Mouse (Mus musculus): ENCODE data around the gene Rims3. TPM values are rescaled to one million over a fixed set of nuclear protein-coding genes. Genes with fewer than 3 reads are reported as not detected.
A peak's percentile ranks its signal among the peaks of the same experiment; 100 is the strongest.

Rims3 gene
- polyA plus RNA-seq (2015; fragmentation: Nextera tagmentation; extraction: Ambion mirVana): 0.21 and 0.22 TPM in 2 replicates

DNA sequence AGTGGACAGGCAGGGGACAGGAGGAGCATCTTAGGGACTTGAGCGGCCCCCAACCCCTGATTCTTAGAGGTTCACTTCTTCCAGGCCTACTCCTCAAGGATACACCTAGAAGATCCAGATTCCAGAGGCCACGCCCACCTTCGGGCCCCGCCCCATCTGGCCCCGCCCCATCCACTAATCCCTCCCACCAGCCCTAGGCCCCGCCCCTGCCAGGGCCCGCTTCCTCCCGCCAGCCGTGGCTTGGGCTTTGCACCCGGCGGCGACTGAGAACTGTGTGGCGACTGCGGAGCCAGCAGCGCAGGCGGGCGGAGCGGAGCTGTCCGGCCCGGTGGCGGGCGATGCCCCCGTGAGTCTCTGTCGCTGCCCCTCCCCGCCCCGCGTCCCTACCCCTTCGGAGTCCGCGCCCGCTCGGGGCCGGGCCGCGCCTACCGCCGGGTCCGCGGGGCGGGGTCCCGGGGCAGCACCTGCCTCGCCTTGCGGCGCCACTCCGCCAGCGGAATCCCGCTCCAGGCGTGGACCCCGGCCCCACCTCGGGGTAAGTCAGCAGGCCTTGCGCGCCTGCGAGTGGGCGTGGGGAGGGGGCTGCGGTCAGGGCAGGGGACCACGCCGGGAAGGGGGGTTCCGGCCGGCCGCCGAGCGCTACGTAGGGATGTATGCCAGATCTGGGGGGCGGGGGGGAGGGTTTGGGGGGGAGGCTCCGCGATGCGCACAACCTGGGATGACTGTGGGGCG lies at the start of gene Rims3:
Gene Rims3, plus strand, starts transcription at position 229 of the 732 bp plus-strand sequence.
- no peaks in the 10 kb centered on the region for H3K36me3 ChIP-seq (ENCODE audit: insufficient read depth, low read length)
- H3K9ac ChIP-seq (ENCODE audit: low read depth, low read length): peak within 1 kb of the TSS; percentile 53
- no peaks in the 10 kb centered on the region for H3K4me1 ChIP-seq (replicated peaks; ENCODE audit: insufficient read depth, low read length)
- no peaks in the 10 kb centered on the region; the same call in 1 of the 2 replicates for H3K27me3 ChIP-seq (ENCODE audit: insufficient read depth, low read length)
- WGBS: 2% methylated on average over 50 of the region's 68 CpGs
- TF ChIP-seq CTCF (IDR thresholded peaks at IDR 0.05; ENCODE audit: low read depth): no peak
- H3K4me2 ChIP-seq (ENCODE audit: low read length): peak within 1 kb of the TSS; percentile 94
- H3K4me3 ChIP-seq (replicated peaks; ENCODE audit: low read depth, low read length): peak within 1 kb of the TSS; percentile 53
- no peak within 1 kb of the TSS for H3K27ac ChIP-seq
- ATAC-seq (replicated peaks; ENCODE audit: low FRiP score, low read depth): peak; percentile 86
- no peaks in the 10 kb centered on the region for H3K9me3 ChIP-seq (replicated peaks; ENCODE audit: low read length)
- peak; percentile 36 for DNase-seq (ENCODE audit: low spot score)

GRCm38 (mm10) chr4:120805816-120806215 lies 48.8 kb upstream of the Rims3 start:
- no peak for TF ChIP-seq CTCF (IDR thresholded peaks at IDR 0.05; ENCODE audit: low read depth)
- ATAC-seq (replicated peaks; ENCODE audit: low FRiP score, low read depth) (no peak), DNase-seq (ENCODE audit: low spot score) (no peak)
- H3K9me3 ChIP-seq (replicated peaks; ENCODE audit: low read length): no peaks in the 10 kb centered on the region
- no peak overlapping the region for H3K4me3 ChIP-seq (replicated peaks; ENCODE audit: low read depth, low read length)
- no peak overlapping the region for H3K4me2 ChIP-seq (ENCODE audit: low read length)
- no peaks in the 10 kb centered on the region for H3K27me3 ChIP-seq (ENCODE audit: insufficient read depth, low read length)
- H3K9ac ChIP-seq (ENCODE audit: low read depth, low read length): no peak overlapping the region
- no peaks in the 10 kb centered on the region; the same call in none of the 2 replicates for H3K4me1 ChIP-seq (replicated peaks; ENCODE audit: insufficient read depth, low read length)
- H3K36me3 ChIP-seq (ENCODE audit: insufficient read depth, low read length): no peaks in the 10 kb centered on the region
- H3K27ac ChIP-seq: no peak overlapping the region

GRCm38 (mm10) chr4:120813762-120814161 lies 40.9 kb upstream of the Rims3 start:
- DNase-seq (ENCODE audit: low spot score): no peak
- ATAC-seq (replicated peaks; ENCODE audit: low FRiP score, low read depth): no peak
- Histone ChIP-seq H3K36me3 (ENCODE audit: insufficient read depth, low read length) (no peaks in the 10 kb centered on the region), H3K9ac (ENCODE audit: low read depth, low read length) (peak overlapping the region; percentile 65), H3K27me3 (ENCODE audit: insufficient read depth, low read length) (no peaks in the 10 kb centered on the region), H3K9me3 (replicated peaks; ENCODE audit: low read length) (no peaks in the 10 kb centered on the region), H3K27ac (peak overlapping the region; percentile 93), H3K4me2 (ENCODE audit: low read length) (peak overlapping the region; percentile 67), H3K4me3 (replicated peaks; ENCODE audit: low read depth, low read length) (peak overlapping the region; percentile 51), H3K4me1 (replicated peaks; ENCODE audit: insufficient read depth, low read length) (peaks cover 27% of the 10 kb centered on the region)
- TF ChIP-seq CTCF (IDR thresholded peaks at IDR 0.05; ENCODE audit: low read depth): no peak
- WGBS: 29% methylated on average over 1 of the region's 1 CpGs

GRCm38 (mm10) chr4:120814171-120814570 lies 40.4 kb upstream of the Rims3 start:
- Histone ChIP-seq H3K4me3 (replicated peaks; ENCODE audit: low read depth, low read length) (peak overlapping the region; percentile 51), H3K27me3 (ENCODE audit: insufficient read depth, low read length) (no peaks in the 10 kb centered on the region), H3K27ac (peak overlapping the region; percentile 93), H3K36me3 (ENCODE audit: insufficient read depth, low read length) (no peaks in the 10 kb centered on the region), H3K9me3 (replicated peaks; ENCODE audit: low read length) (no peaks in the 10 kb centered on the region), H3K4me1 (replicated peaks; ENCODE audit: insufficient read depth, low read length) (peaks cover 27% of the 10 kb centered on the region), H3K9ac (ENCODE audit: low read depth, low read length) (peak overlapping the region; percentile 65), H3K4me2 (ENCODE audit: low read length) (peak overlapping the region; percentile 67)
- DNase-seq (ENCODE audit: low spot score) (peak; percentile 70), ATAC-seq (replicated peaks; ENCODE audit: low FRiP score, low read depth) (peak; percentile 15; the same call in 1 of the 2 replicates)
- WGBS: 18% methylated on average over 4 of the region's 4 CpGs
- TF ChIP-seq CTCF (IDR thresholded peaks at IDR 0.05; ENCODE audit: low read depth): no peak

DNA sequence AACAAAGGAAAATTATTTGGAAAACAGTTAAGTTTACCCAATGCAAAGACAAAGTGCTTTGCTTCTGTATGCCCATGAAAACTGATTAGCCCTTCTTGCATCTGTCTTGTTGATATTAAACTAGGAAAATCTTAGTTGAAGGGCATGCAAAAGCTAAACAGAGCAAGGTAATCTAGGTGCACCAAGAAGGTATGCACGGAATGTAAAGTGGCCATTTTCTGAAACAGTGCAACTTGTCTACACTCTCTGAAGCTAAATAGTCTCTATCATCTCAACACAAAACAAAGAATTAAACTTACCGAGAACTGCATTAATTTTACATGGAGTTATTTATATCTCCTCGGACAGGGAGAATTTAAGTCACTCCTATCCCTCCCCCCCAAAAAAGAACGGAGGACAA lies 39.5 kb upstream of the Rims3 start:
- DNase-seq (ENCODE audit: low spot score) (peak; percentile 41), ATAC-seq (replicated peaks; ENCODE audit: low FRiP score, low read depth) (no peak)
- Histone ChIP-seq H3K9ac (ENCODE audit: low read depth, low read length) (peak overlapping the region; percentile 65), H3K36me3 (ENCODE audit: insufficient read depth, low read length) (no peaks in the 10 kb centered on the region), H3K4me1 (replicated peaks; ENCODE audit: insufficient read depth, low read length) (peaks cover 29% of the 10 kb centered on the region), H3K27me3 (ENCODE audit: insufficient read depth, low read length) (no peaks in the 10 kb centered on the region), H3K27ac (peak overlapping the region; percentile 93), H3K4me2 (ENCODE audit: low read length) (peak overlapping the region; percentile 67), H3K9me3 (replicated peaks; ENCODE audit: low read length) (no peaks in the 10 kb centered on the region), H3K4me3 (replicated peaks; ENCODE audit: low read depth, low read length) (peak overlapping the region; percentile 51)
- no peak for TF ChIP-seq CTCF (IDR thresholded peaks at IDR 0.05; ENCODE audit: low read depth)
- WGBS: 4% methylated on average over 4 of the region's 4 CpGs

- WGBS: 7% methylated on average over 10 of the region's 10 CpGs
- Histone ChIP-seq H3K36me3 (ENCODE audit: insufficient read depth, low read length) (no peaks in the 10 kb centered on the region), H3K9ac (ENCODE audit: low read depth, low read length) (peak overlapping the region; percentile 65), H3K9me3 (replicated peaks; ENCODE audit: low read length) (no peaks in the 10 kb centered on the region), H3K27me3 (ENCODE audit: insufficient read depth, low read length) (no peaks in the 10 kb centered on the region), H3K4me2 (ENCODE audit: low read length) (peak overlapping the region; percentile 67), H3K4me3 (replicated peaks; ENCODE audit: low read depth, low read length) (peak overlapping the region; percentile 51), H3K4me1 (replicated peaks; ENCODE audit: insufficient read depth, low read length) (peaks cover 32% of the 10 kb centered on the region), H3K27ac (peak overlapping the region; percentile 93)
- ATAC-seq (replicated peaks; ENCODE audit: low FRiP score, low read depth): peak; percentile 95
- no peak for TF ChIP-seq CTCF (IDR thresholded peaks at IDR 0.05; ENCODE audit: low read depth)
- peak; percentile 99 for DNase-seq (ENCODE audit: low spot score)
Observed at GRCm38 (mm10) chr4:120815622-120816334, 38.8 kb upstream of the Rims3 start.

Measured in kidney, postnatal 0 days (tissue).